7 mouse cellular contexts compared by ENCODE assay signal in the genomic region with DNA sequence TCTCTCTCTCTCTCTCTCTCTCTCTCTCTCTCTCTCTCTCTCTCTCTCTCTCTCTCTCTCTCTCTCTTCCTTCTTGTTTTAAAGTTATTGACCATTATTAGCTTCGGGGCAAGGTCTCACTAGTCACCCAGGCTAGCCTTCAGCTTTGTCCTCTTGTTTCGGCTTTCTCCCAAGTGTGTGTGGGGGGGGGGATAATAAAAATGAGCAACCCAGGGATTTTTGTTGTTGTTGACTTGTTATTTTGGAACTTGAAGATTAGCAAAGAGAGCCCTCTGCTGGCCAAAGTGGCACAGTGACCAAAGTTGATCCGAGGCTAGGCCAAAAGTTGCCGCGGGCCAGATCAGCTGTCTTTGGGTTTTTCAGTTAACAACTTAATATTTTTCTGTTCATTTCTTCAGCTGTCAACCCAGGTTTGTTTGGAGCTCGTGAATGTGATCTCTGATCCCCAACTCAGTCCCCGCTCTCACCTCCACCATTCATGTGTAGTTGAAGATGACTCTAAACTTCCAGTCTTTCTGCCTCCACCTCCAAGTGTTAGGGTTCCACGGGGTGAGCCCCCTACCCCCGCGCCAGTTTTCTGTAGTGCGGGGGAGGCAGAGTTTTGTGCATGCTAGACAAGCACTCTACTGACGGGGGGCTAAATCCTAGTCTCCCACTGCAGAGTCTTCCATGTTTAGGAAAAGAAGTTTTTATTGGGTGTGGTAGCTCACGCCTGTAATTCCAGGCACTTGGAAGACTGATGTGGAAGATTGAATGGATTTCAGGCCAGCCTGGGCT. TPM values are rescaled to one million over a fixed set of nuclear protein-coding genes. Genes with fewer than 3 reads are reported as not detected.
DNase-seq lines count a peak whose midpoint lies in the region; ATAC-seq lines count a peak whose summit lies in the region.

No protein-coding gene starts in this region.

- peaks cover 42% of the 10 kb centered on the region for H3K4me1 ChIP-seq in heart, embryonic 13.5 days

- DNase-seq in ES-CJ7 (ENCODE audit: low read depth, low spot score) = peak; percentile 80
- peak; percentile 60 for DNase-seq in adrenal gland, adult 2 months
- peak; percentile 37 for DNase-seq in embryo, embryonic 11.5 days (ENCODE audit: low read depth, low spot score)
- DNase-seq in layer of hippocampus, adult 9-11 months = peak; percentile 50
- DNase-seq in spleen, adult 12 weeks (ENCODE audit: low spot score) = peak; percentile 63

- peaks cover 26% of the 10 kb centered on the region for H3K36me3 ChIP-seq in heart, embryonic 13.5 days

- ATAC-seq in heart, embryonic 13.5 days (ENCODE audit: extremely low read depth, insufficient number of reproducible peaks, low FRiP score, low TSS enrichment) = no peak; the same call in 1 of the 2 replicates
- ATAC-seq in megakaryocyte progenitor cell, adult 5-6 weeks (replicated peaks; ENCODE audit: poor library complexity) = peak; percentile 69

- no peak overlapping the region for H3K27ac ChIP-seq in heart, embryonic 13.5 days (replicated peaks)

- no peak overlapping the region for H3K4me3 ChIP-seq in heart, embryonic 13.5 days

- no peaks in the 10 kb centered on the region for H3K9me3 ChIP-seq in heart, embryonic 13.5 days

- WGBS in heart, embryonic 13.5 days = 40% methylated on average over 13 of the region's 13 CpGs

- no peaks in the 10 kb centered on the region for H3K27me3 ChIP-seq in heart, embryonic 13.5 days (replicated peaks)

- H3K9ac ChIP-seq in heart, embryonic 13.5 days = peak overlapping the region; percentile 37; the same call in 1 of the 2 replicates

- H3K4me2 ChIP-seq in heart, embryonic 13.5 days = no peak overlapping the region

RNA-seq across cellular contexts. Expression of a gene that starts 27.3 kb away (rescaled TPM):
- total RNA-seq in adrenal gland, adult 2 months (2021) = 10 to 100 TPM; 41.5 to 42.2 TPM
- 24.5 and 31.9 TPM in 2 replicates for polyA plus RNA-seq in adrenal gland, adult 2 months (2012; rRNA removed)
- polyA plus RNA-seq in heart, embryonic 13.5 days (2015; fragmentation: Nextera tagmentation; extraction: Ambion mirVana) = 14.4 and 17.4 TPM in 2 replicates
- total RNA-seq in megakaryocyte progenitor cell, adult 5-6 weeks (2015) = 20.1 and 21.1 TPM in 2 replicates
- total RNA-seq in megakaryocyte progenitor cell, adult 5-6 weeks (2017) = 36.8 and 39.1 TPM in 2 replicates

RNA-seq across cellular contexts. Expression of a gene that starts 34.0 kb away (rescaled TPM):
- 1 to 10 TPM; 3.9 to 4.7 TPM for total RNA-seq in adrenal gland, adult 2 months (2021)
- polyA plus RNA-seq in adrenal gland, adult 2 months (2012; rRNA removed) = 2.0 TPM in 2 replicates
- 6.8 and 7.8 TPM in 2 replicates for polyA plus RNA-seq in heart, embryonic 13.5 days (2015; fragmentation: Nextera tagmentation; extraction: Ambion mirVana)
- total RNA-seq in megakaryocyte progenitor cell, adult 5-6 weeks (2015) = 0.05 TPM in 1 of 2 replicates, not detected in the other
- 0.10 TPM in 1 of 2 replicates, not detected in the other for total RNA-seq in megakaryocyte progenitor cell, adult 5-6 weeks (2017)

RNA-seq across cellular contexts. Expression of a gene that starts 49.1 kb away (rescaled TPM):
- total RNA-seq in adrenal gland, adult 2 months (2021) = 1 to 10 TPM; 5.2 to 8.6 TPM
- 9.6 and 9.9 TPM in 2 replicates for polyA plus RNA-seq in adrenal gland, adult 2 months (2012; rRNA removed)
- polyA plus RNA-seq in heart, embryonic 13.5 days (2015; fragmentation: Nextera tagmentation; extraction: Ambion mirVana) = 8.5 and 8.6 TPM in 2 replicates
- total RNA-seq in megakaryocyte progenitor cell, adult 5-6 weeks (2015) = 7.7 and 12.8 TPM in 2 replicates
- 7.2 and 7.6 TPM in 2 replicates for total RNA-seq in megakaryocyte progenitor cell, adult 5-6 weeks (2017)

Comparison
In these comparisons a context has a peak if more than half of its experiments do, and no peak if none do; other contexts are left out.
1. RNA of a gene that starts 34.0 kb away (total RNA-seq): 3.9 to 4.7 TPM in adrenal gland, adult 2 months; 0.05 to 0.10 TPM in megakaryocyte progenitor cell, adult 5-6 weeks; every median in the first group is over 4 times any median in the second.
2. Peak in every context shown above with its lines, with median percentiles within 50 percentile points of each other: DNase-seq.